Mouse (Mus musculus): ENCODE measurements around the gene Prex1. TPM values are rescaled to one million over a fixed set of nuclear protein-coding genes. Genes with fewer than 3 reads are reported as not detected.

The Prex1 gene
- polyA plus RNA-seq, 1 experiment from 2014 or later: 28.5 TPM

DNA sequence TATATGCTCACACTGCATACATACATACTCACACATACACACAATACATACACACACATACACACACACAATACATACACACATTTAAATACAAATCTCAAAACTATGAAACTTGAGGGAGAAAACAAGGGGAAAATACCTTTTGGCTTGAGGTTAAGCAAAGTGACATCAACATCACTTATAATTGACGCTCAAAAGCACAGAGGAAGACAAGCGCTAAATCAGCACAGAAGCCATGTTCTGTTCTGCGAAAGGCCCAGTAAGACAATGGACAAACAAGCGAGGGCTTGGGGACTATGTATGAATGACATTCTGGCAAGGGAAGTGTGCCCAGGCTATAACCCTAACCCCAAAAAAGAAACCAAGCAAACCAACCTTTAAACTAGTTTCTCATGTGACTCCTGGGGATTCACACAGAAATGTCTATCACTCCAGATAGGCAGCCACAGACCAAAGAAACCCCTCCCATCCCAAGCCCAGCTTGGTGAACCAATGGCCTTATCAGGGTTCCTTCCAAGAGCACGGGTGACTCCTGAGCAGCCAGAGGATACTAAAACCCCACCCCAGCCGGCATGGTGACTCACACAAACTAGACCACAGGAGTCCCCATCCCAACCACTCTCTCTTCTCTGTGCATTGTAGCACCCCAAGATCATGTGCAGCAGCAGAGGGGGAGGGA is 48.2 kb downstream of the Prex1 start:
- no peak for ATAC-seq (ENCODE audit: low read depth)
- Histone ChIP-seq H3K36me3 (no peaks in the 10 kb centered on the region), H3K9me3 (no peaks in the 10 kb centered on the region), H3K4me1 (replicated peaks) (peaks cover 94% of the 10 kb centered on the region), H3K4me3 (no peak overlapping the region), H3K27ac (replicated peaks) (no peak overlapping the region), H3K27me3 (no peaks in the 10 kb centered on the region), H3K4me2 (no peak overlapping the region), H3K9ac (no peak overlapping the region)
- WGBS: 74% methylated on average over 6 of the region's 6 CpGs

- WGBS: 75% methylated on average over 15 of the region's 15 CpGs
- Histone ChIP-seq H3K4me1 (replicated peaks) (peaks cover 85% of the 10 kb centered on the region), H3K27ac (replicated peaks) (0 out of 2 replicates have a peak overlapping the region, but pooled peaks have one; percentile 9), H3K36me3 (no peaks in the 10 kb centered on the region), H3K4me2 (no peak overlapping the region), H3K27me3 (no peaks in the 10 kb centered on the region), H3K9ac (0 out of 2 replicates have a peak overlapping the region, but pooled peaks have one; percentile 13), H3K9me3 (no peaks in the 10 kb centered on the region), H3K4me3 (no peak overlapping the region)
- ATAC-seq (ENCODE audit: low read depth): no peak
Observed at GRCm38 (mm10) chr2:166664506-166664905, 49.1 kb downstream of the Prex1 start.

- Histone ChIP-seq H3K9ac (no peak overlapping the region), H3K9me3 (no peaks in the 10 kb centered on the region), H3K4me1 (replicated peaks) (peaks cover 81% of the 10 kb centered on the region), H3K27ac (replicated peaks) (peak overlapping the region; percentile 68), H3K4me2 (no peak overlapping the region), H3K36me3 (no peaks in the 10 kb centered on the region), H3K27me3 (no peaks in the 10 kb centered on the region), H3K4me3 (no peak overlapping the region)
- 0 out of 2 replicates have a peak, but pooled peaks have one; percentile 33 for ATAC-seq (ENCODE audit: low read depth)
- WGBS: 68% methylated on average over 9 of the region's 9 CpGs
Observed at GRCm38 (mm10) chr2:166663250-166663961, 50.2 kb downstream of the Prex1 start.

DNA sequence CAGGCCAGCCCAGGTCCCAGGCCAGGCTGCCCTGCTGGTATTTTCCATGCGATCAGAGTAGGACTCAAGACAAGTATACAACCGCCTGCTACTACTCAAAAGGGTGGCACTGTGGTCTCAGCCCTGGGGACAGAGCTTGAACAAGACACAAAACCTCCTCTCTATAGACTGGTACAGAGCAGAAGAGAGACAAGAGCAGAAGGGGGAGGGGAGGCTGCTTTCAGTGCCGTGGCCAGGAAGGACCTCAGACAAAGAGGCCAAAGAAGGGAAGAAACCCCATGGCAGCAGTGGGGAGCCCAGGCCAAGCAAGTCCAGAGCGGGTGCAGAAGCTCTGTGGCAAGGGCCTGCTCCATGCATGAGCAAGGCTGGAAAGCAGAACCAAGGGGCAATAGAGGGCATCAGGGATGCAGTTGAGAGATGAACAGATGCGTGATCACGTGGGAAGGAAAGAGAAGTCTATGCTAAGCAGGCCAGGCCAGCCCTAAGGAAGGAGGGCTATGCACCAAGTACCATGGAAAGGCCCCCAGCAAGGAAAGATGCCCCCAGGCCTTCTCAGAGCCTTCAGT is 51.0 kb downstream of the Prex1 start:
- H3K4me3 ChIP-seq: no peak overlapping the region
- WGBS: 55% methylated on average over 6 of the region's 6 CpGs
- peaks cover 81% of the 10 kb centered on the region for H3K4me1 ChIP-seq (replicated peaks)
- H3K9me3 ChIP-seq: no peaks in the 10 kb centered on the region
- H3K27ac ChIP-seq (replicated peaks): peak overlapping the region; percentile 68
- ATAC-seq (ENCODE audit: low read depth): 0 out of 2 replicates have a peak, but pooled peaks have one; percentile 36
- H3K27me3 ChIP-seq: no peaks in the 10 kb centered on the region
- no peaks in the 10 kb centered on the region for H3K36me3 ChIP-seq
- H3K4me2 ChIP-seq: no peak overlapping the region
- no peak overlapping the region for H3K9ac ChIP-seq

DNA sequence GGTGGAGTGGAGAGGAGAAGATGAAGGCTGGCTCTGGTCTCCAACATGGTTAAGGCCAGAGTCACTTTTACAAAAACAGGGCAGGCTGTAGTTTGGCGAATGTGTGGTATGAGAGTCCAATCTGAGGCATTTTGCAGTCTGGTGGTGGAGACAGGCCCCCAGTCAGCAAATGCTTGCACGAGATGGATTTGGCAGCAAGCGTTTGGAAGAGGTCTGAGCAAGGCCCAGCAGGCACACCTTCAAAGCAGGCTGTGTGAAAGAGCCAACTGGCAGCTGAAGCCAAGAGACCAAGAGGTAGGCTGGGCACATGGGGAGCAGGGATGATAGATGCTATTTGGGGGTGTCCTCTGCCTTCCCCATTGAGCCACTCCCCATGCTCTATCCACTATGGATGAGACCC is 51.7 kb downstream of the Prex1 start:
- Histone ChIP-seq H3K4me3 (no peak overlapping the region), H3K27me3 (no peaks in the 10 kb centered on the region), H3K4me2 (no peak overlapping the region), H3K36me3 (no peaks in the 10 kb centered on the region), H3K27ac (replicated peaks) (peak overlapping the region; percentile 68), H3K9ac (no peak overlapping the region), H3K9me3 (no peaks in the 10 kb centered on the region), H3K4me1 (replicated peaks) (peaks cover 81% of the 10 kb centered on the region)
- WGBS: 67% methylated on average over 3 of the region's 3 CpGs
- ATAC-seq (ENCODE audit: low read depth): no peak

- no peaks in the 10 kb centered on the region for H3K27me3 ChIP-seq
- H3K4me2 ChIP-seq: no peak overlapping the region
- H3K9ac ChIP-seq: no peak overlapping the region
- no peak for ATAC-seq (ENCODE audit: low read depth)
- no peak overlapping the region for H3K4me3 ChIP-seq
- no peaks in the 10 kb centered on the region for H3K9me3 ChIP-seq
- H3K4me1 ChIP-seq (replicated peaks): peaks cover 81% of the 10 kb centered on the region
- WGBS: 65% methylated on average over 12 of the region's 12 CpGs
- H3K27ac ChIP-seq (replicated peaks): peak overlapping the region; percentile 68
- no peaks in the 10 kb centered on the region for H3K36me3 ChIP-seq
Observed at GRCm38 (mm10) chr2:166661498-166661897, 52.1 kb downstream of the Prex1 start.

- no peaks in the 10 kb centered on the region for H3K27me3 ChIP-seq
- H3K36me3 ChIP-seq: no peaks in the 10 kb centered on the region
- no peak overlapping the region for H3K4me2 ChIP-seq
- H3K9ac ChIP-seq: no peak overlapping the region
- H3K9me3 ChIP-seq: no peaks in the 10 kb centered on the region
- 61% methylated on average over 3 of the region's 3 CpGs for WGBS
- ATAC-seq (ENCODE audit: low read depth): no peak
- no peak overlapping the region for H3K4me3 ChIP-seq
- peak overlapping the region; percentile 82 for H3K27ac ChIP-seq (replicated peaks)
- peaks cover 83% of the 10 kb centered on the region for H3K4me1 ChIP-seq (replicated peaks)
Observed at GRCm38 (mm10) chr2:166658380-166658779, 55.3 kb downstream of the Prex1 start.

GRCm38 (mm10) chr2:166657451-166658011 is 56.1 kb downstream of the Prex1 start:
- Histone ChIP-seq H3K4me3 (no peak overlapping the region), H3K27ac (replicated peaks) (peak overlapping the region; percentile 82), H3K9ac (peak overlapping the region; percentile 35; the same call in 1 of the 2 replicates), H3K36me3 (no peaks in the 10 kb centered on the region), H3K27me3 (no peaks in the 10 kb centered on the region), H3K4me1 (replicated peaks) (peaks cover 81% of the 10 kb centered on the region), H3K9me3 (no peaks in the 10 kb centered on the region), H3K4me2 (peak overlapping the region; percentile 1; the same call in 1 of the 2 replicates)
- WGBS: 13% methylated on average over 10 of the region's 10 CpGs
- ATAC-seq (ENCODE audit: low read depth): 0 out of 2 replicates have a peak, but pooled peaks have one; percentile 8

- WGBS: 40% methylated on average over 4 of the region's 4 CpGs
- peak overlapping the region; percentile 49; the same call in 1 of the 2 replicates for H3K9ac ChIP-seq
- no peaks in the 10 kb centered on the region for H3K36me3 ChIP-seq
- peak overlapping the region; percentile 82 for H3K27ac ChIP-seq (replicated peaks)
- no peaks in the 10 kb centered on the region for H3K9me3 ChIP-seq
- no peak for ATAC-seq (ENCODE audit: low read depth)
- H3K4me1 ChIP-seq (replicated peaks): peaks cover 81% of the 10 kb centered on the region
- peak overlapping the region; percentile 17; the same call in 1 of the 2 replicates for H3K4me3 ChIP-seq
- peak overlapping the region; percentile 37 for H3K4me2 ChIP-seq
- no peaks in the 10 kb centered on the region for H3K27me3 ChIP-seq
Observed at GRCm38 (mm10) chr2:166656630-166657029, 57.0 kb downstream of the Prex1 start.

DNA sequence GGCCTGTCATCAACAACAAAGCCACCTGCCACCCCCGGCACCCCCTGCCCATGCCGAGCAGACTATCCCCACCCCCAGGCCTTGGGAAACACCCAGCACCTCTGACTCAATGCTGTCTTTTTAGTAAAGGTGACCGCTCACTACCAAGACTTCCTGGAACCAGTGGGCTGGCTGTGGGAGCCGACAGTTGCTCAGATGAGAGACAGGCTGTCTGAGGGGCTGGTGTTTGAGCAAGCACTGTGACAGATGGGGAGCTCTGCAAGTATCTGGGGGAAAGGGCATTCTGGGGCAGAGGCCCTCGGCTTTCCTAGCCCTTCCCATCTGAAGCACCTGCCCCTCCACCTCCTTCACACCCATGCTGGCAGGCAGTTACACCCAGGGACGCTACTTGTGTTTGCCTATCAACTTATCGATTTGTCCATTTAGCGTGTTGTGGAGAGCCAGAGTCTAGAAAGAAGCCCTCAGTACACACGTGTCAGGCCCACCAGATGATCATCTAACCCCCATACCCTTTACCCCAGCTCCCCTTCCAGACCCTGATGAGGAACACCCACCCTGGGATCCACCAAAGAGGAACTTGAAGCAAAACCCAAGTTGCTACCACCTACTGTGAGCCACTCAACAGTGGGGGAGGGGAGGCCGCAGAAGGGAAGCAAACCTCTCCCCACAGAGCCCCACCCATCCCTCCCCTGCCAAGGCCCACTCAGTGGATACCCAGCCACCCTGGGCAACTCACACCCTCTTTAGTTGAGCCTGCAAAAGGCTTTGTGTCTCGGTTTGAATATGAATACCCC is 57.7 kb downstream of the Prex1 start:
- WGBS: 45% methylated on average over 11 of the region's 11 CpGs
- peak overlapping the region; percentile 49; the same call in 1 of the 2 replicates for H3K9ac ChIP-seq
- H3K9me3 ChIP-seq: no peaks in the 10 kb centered on the region
- ATAC-seq (ENCODE audit: low read depth): no peak
- no peaks in the 10 kb centered on the region for H3K27me3 ChIP-seq
- H3K4me2 ChIP-seq: peak overlapping the region; percentile 37
- peak overlapping the region; percentile 17; the same call in 1 of the 2 replicates for H3K4me3 ChIP-seq
- peaks cover 84% of the 10 kb centered on the region for H3K4me1 ChIP-seq (replicated peaks)
- peak overlapping the region; percentile 82 for H3K27ac ChIP-seq (replicated peaks)
- H3K36me3 ChIP-seq: no peaks in the 10 kb centered on the region

DNA sequence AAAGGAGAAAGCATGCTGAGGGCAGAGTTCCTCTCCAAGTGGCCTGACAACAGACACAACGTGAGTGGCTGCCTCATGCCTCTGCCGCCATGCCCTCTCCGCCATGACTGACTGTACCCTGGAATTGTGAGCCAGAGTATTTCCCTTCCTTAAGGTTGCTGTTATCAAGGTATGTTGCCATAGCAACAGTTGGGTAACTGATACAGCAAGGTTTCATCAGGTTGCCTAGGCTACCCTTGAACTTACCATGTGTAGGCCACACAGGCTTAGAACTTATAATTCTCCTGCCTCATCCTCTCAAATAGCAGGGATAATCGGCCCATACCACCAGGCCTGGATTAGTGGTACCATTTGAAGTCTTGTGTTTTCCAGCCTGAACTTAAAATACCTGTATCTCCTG is 58.3 kb downstream of the Prex1 start:
- no peaks in the 10 kb centered on the region for H3K36me3 ChIP-seq
- no peak for ATAC-seq (ENCODE audit: low read depth)
- no peaks in the 10 kb centered on the region for H3K27me3 ChIP-seq
- no peak overlapping the region for H3K4me3 ChIP-seq
- no peak overlapping the region for H3K9ac ChIP-seq
- no peaks in the 10 kb centered on the region for H3K9me3 ChIP-seq
- no peak overlapping the region for H3K4me2 ChIP-seq
- peak overlapping the region; percentile 82 for H3K27ac ChIP-seq (replicated peaks)
- H3K4me1 ChIP-seq (replicated peaks): peaks cover 87% of the 10 kb centered on the region
- WGBS: 90% methylated on average over 4 of the region's 4 CpGs

Measured in neural tube, embryonic 13.5 days (tissue).